Mouse (Mus musculus) G1E (cell line): ENCODE data around the gene Stk24. TPM values are rescaled to one million over a fixed set of nuclear protein-coding genes. Genes with fewer than 3 reads are reported as not detected.

Experiments
- ATAC-seq: 2 replicates; pipeline ENCODE4 v1.8.0; 2016; ENCODE audit warnings: mild to moderate bottlenecking; ENCODE audit not compliant: insufficient number of reproducible peaks, poor library complexity, low FRiP score, severe bottlenecking; ENCODE audit errors: extremely low read depth
- DNase-seq: peaks from one replicate; pipeline ENCODE4 v3.0.0; 2012; ENCODE audit warnings: low spot score
- H3K27me3 ChIP-seq: 2 replicates; pipeline ENCODE4 v1.6.1; 2012; ENCODE audit warnings: mild to moderate bottlenecking, low read length, inconsistent platforms; ENCODE audit not compliant: insufficient read depth
- H3K36me3 ChIP-seq: replicated peaks from 2 replicates; pipeline ENCODE3; 2012; ENCODE audit warnings: mild to moderate bottlenecking, inconsistent platforms
- H3K4me1 ChIP-seq: 2 replicates; pipeline ENCODE4 v1.6.1; 2012; ENCODE audit warnings: low read depth, low read length, inconsistent platforms, mixed read lengths; ENCODE audit not compliant: insufficient read depth
- H3K4me3 ChIP-seq: 2 replicates; pipeline ENCODE4 v1.5.1; 2012; ENCODE audit warnings: low read depth, mild to moderate bottlenecking, inconsistent platforms, low read length, moderate library complexity, mixed read lengths
- H3K9me3 ChIP-seq: replicated peaks from 2 replicates; pipeline ENCODE4 v1.6.1; 2012; ENCODE audit warnings: inconsistent platforms
- CTCF ChIP-seq: IDR thresholded peaks from 2 replicates; pipeline ENCODE4 v1.5.1; 2012; ENCODE audit warnings: low read depth, low read length, inconsistent platforms, mixed read lengths
- GATA1 ChIP-seq: IDR thresholded peaks from 2 replicates; pipeline ENCODE4 v1.6.1; 2012; ENCODE audit warnings: borderline replicate concordance, low read length, inconsistent platforms, mixed read lengths
- GATA2 ChIP-seq: IDR thresholded peaks from 2 replicates; pipeline ENCODE4 v1.6.1; 2012; ENCODE audit warnings: low read depth, low read length, inconsistent platforms, borderline replicate concordance
- POLR2AphosphoS5 ChIP-seq: IDR thresholded peaks from 2 replicates; pipeline ENCODE4 v1.6.1; 2012; ENCODE audit warnings: low read depth, low read length, inconsistent platforms; ENCODE audit not compliant: insufficient replicate concordance
- TAL1 ChIP-seq: conservative IDR thresholded peaks from 2 replicates; pipeline ENCODE4 v1.6.1; 2012; ENCODE audit warnings: low read depth, low read length, inconsistent platforms, mixed read lengths
- polyA plus RNA-seq: library from polyadenylated mRNA; stranded (reverse); fragments of >175 nt; gene quantifications from 2 replicates; pipeline ENCODE4 v1.2.3, GENCODE M21; 2012
- total RNA-seq, 2 experiments: library from RNA; stranded (forward) in 1 of 2; stranded (reverse) in 1 of 2; fragments of 200-1000 nt in 1 of 2; fragments of >200 nt in 1 of 2; fragmentation: Nextera tagmentation in 1 of 2; gene quantifications; 2 replicates each; pipeline ENCODE4 v1.2.3; 2014 to 2017

Gene Stk24
- total and polyA plus RNA-seq, 3 experiments: 90.5 to 156 (median 92.9) TPM

- Histone ChIP-seq H3K27me3 (no peaks in the 10 kb centered on the region), H3K36me3 (peaks cover 97% of the 10 kb centered on the region), H3K9me3 (no peaks in the 10 kb centered on the region), H3K4me1 (no peaks in the 10 kb centered on the region; the same call in 1 of the 2 replicates), H3K4me3 (no peak overlapping the region)
- ATAC-seq (no peak), DNase-seq (no peak)
- TF ChIP-seq GATA2 (no peak), TAL1 (no peak)
Measured at GRCm38 (mm10) chr14:121297103-121297502, 82.7 kb downstream of the Stk24 start.

- TF ChIP-seq TAL1 (no peak), POLR2AphosphoS5 (no peak), GATA2 (no peak), GATA1 (no peak), CTCF (no peak)
- Histone ChIP-seq H3K36me3 (peaks cover 94% of the 10 kb centered on the region), H3K27me3 (no peaks in the 10 kb centered on the region), H3K4me3 (no peak overlapping the region), H3K9me3 (no peaks in the 10 kb centered on the region), H3K4me1 (peaks cover 3% of the 10 kb centered on the region)
- DNase-seq (no peak), ATAC-seq (no peak)
Measured at GRCm38 (mm10) chr14:121294484-121294883, 85.3 kb downstream of the Stk24 start.

DNA sequence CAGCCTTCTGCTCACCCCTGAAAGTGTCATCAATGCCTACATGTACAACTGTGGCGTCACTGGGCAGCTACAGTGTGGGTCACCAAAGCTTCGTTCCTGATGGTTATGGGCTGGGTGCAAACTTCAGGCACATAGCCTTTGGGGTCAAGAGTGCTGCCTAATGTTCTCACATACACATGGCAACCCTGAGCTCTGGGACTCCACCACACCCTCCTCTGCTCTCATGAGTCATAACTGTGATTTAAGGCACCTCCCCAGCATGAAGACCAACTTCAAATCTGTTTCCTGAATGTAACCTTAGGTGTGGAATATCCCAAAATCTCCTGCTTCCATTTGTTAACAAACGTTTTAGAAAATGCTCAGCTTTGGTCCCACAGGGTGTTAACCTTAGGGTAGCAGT is 87.4 kb downstream of the Stk24 start:
- H3K36me3 ChIP-seq: peaks cover 87% of the 10 kb centered on the region
- TF ChIP-seq POLR2AphosphoS5 (no peak), CTCF (no peak), GATA1 (no peak), GATA2 (no peak), TAL1 (no peak)
- H3K9me3 ChIP-seq: no peaks in the 10 kb centered on the region
- H3K27me3 ChIP-seq: no peaks in the 10 kb centered on the region
- DNase-seq: no peak
- no peak overlapping the region for H3K4me3 ChIP-seq
- H3K4me1 ChIP-seq: peaks cover 9% of the 10 kb centered on the region
- no peak for ATAC-seq

DNA sequence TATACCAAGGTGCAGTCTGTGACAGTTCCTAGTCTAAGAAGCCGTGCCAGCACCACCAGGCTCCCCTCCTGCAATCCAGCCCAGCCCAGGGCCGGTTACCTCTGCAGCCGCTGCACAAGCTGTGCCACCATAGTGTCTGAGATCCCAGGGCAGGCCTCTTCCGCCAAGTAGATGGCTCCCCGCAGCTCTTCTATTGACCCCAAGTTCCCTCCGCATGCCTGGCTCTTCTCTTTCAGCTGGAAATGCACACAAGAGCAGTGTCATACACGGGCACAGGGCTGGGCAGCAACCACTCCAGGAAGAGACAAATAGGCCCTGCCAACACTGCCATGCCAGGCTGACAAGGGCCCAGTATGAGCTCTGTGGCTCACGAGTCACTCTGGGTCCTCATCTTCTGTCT is 87.9 kb downstream of the Stk24 start:
- no peak for ATAC-seq
- H3K36me3 ChIP-seq: peaks cover 87% of the 10 kb centered on the region

GRCm38 (mm10) chr14:121285379-121286120 is 94.3 kb downstream of the Stk24 start:
- Histone ChIP-seq H3K27me3 (no peaks in the 10 kb centered on the region), H3K36me3 (peaks cover 80% of the 10 kb centered on the region), H3K4me1 (peaks cover 8% of the 10 kb centered on the region), H3K4me3 (no peak overlapping the region), H3K9me3 (no peaks in the 10 kb centered on the region)
- ATAC-seq (no peak), DNase-seq (no peak)
- TF ChIP-seq GATA1 (no peak), TAL1 (no peak), GATA2 (no peak), CTCF (no peak), POLR2AphosphoS5 (no peak)

More for the DNA sequence above, 87.9 kb downstream of the Stk24 start:
- Histone ChIP-seq H3K4me1 (peaks cover 9% of the 10 kb centered on the region), H3K4me3 (no peak overlapping the region), H3K27me3 (no peaks in the 10 kb centered on the region), H3K9me3 (no peaks in the 10 kb centered on the region)
- DNase-seq: no peak
- TF ChIP-seq TAL1: no peak
- no peak for TF ChIP-seq CTCF
- no peak for TF ChIP-seq POLR2AphosphoS5
- no peak for TF ChIP-seq GATA2
- TF ChIP-seq GATA1: no peak

- H3K4me3 ChIP-seq: no peak overlapping the region
- peaks cover 49% of the 10 kb centered on the region for H3K36me3 ChIP-seq
- H3K9me3 ChIP-seq: no peaks in the 10 kb centered on the region
- DNase-seq (no peak), ATAC-seq (no peak)
- TF ChIP-seq GATA2 (no peak), CTCF (no peak), TAL1 (no peak), GATA1 (no peak), POLR2AphosphoS5 (no peak)
- H3K27me3 ChIP-seq: peaks cover 12% of the 10 kb centered on the region
- peaks cover 8% of the 10 kb centered on the region for H3K4me1 ChIP-seq
Measured at GRCm38 (mm10) chr14:121281336-121281710, 98.5 kb downstream of the Stk24 start.
